Mouse (Mus musculus): ENCODE data around the gene Rnase9.
A peak's percentile ranks its signal among the peaks of the same experiment; 100 is the strongest.
"Not testable (repeated sequence)": the region's sequence is repeated elsewhere in the genome, so short reads cannot be mapped to it uniquely, and the experiment has no call there.

The Rnase9 gene

DNA sequence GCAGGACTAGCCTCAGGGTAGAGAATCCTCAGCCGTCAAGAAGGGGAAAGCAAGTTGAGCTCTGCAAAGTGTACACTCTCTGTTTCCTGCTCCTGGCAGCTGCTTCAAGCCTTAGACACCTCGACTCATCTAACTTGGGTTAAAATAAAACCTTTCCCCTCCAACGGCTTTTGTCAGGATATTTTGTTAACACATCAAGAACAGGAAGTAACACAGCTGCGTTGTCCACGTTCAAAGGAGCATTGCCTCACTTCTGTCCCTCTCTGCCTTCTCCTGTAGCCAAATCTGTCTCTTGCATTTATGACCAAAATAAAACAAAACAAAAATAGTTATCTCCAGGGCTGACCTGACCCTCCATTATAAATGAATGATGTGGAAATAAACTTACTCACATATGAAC, 6.2 kb upstream of the Rnase9 start:
- DNase-seq = no peak

GRCm38 (mm10) chr14:51036214-51036613, 5.5 kb downstream of the Rnase9 start:
- DNase-seq = no peak

DNA sequence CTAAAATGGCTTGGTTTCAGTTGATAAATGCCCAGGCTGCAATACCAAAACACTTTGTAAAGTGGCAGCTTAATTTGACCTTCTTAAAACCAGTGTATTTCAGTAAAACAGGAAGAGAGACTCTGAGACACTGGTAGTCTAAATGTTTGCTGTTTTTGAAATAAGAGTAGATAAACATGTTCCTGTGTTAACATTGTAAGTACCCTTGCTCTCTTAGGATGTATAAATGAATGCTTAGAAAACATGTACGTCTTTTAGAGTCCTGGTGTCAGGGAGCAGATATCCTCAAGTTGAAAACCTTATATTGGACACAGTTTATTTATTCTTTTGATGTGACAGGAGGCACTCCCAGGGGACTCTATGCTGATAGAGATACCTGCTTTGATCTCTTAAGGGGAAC, 6.5 kb downstream of the Rnase9 start:
- no peak for DNase-seq

DNA sequence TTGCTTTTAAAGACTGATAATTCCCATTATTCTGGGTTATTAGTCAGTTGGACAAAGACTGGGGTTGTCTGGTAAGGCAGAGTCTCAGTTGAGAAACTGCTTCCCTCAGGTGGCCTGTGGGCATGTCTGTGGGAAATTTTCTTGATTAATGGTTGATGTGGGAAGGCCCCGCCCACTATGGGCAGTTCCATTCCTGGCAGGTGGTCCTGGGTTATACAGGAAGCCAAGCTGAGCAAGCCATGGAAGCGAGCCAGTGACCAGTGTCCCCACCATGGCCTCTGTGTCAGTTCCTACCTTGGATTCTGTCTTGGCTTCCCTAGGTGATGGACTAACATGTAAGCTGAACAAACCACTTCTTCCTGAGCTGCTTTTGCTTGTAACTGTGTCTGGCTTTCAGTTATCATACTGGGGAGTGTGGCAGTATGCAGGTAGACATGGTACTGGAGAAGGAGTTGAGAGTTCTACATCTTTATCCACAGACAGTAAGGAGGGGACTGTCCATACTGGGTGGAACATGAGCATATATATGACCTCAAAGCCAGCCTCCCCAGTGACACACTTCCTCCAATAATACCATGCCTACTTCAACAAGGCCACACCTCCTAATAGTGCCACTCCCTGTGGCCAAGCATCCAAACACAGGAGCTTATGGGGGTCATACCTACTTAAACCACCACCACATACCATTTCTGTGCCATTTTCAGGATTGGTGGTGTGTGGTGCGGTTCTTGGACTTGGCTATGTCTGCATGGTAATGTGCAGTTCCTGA, 14.1 kb downstream of the Rnase9 start:
- peak; percentile 7 for DNase-seq

DNA sequence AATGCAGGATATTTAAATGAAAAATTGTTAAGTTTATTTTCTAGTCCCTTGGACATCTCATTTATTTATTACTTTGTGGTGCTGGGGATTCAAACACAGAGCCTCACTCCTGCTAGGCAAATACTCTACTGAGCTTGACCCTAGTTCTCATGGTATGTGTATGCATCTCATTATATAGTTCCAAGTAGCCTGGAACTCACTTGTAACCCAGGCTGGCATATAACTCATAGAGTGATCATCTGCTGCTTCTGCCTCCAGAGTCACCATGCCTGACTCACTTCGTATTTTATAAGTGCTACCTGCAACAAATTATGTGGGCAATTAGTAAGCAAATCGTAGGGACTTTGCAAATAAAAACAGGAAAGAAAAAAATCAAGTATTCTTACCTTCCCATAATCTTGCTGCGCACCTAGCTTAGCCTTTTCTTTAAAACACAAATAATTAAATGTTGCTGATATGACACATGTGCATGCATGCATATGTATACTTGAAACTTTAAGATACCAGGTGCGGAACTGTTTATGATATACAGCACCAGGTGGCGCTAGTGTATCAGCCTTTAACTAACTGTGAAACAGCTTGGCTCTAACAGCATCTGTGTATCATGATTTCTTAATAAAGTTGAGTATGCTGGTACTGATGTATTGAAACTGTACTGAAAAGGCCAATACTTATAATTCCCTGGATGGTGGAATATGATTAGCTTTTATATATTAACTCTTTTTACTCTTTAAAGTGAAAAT, 15.1 kb downstream of the Rnase9 start:
- peak; percentile 58 for DNase-seq

- DNase-seq = no peak
These were observed 16.8 kb downstream of the Rnase9 start for GRCm38 (mm10) chr14:51024820-51025219.

DNA sequence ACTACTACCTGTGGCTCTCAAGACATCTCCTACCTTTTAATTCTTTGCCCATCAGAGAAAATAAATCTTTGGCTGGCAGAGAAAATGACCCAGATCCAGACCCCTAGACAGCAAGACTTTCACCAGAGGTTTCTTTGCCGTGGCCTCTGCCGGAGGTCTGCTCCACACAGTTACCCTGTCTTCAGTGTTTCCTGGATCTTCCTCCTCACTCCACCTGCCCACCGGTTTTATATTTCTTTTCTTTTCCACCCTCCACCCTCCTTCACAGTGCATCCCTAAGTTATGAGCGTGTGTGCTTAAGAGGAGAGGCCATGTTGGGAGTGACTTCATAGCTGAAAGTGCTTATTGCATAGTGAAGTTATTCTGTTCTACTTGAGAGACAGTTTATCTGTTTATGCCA, 18.2 kb downstream of the Rnase9 start:
- no peak for DNase-seq

DNA sequence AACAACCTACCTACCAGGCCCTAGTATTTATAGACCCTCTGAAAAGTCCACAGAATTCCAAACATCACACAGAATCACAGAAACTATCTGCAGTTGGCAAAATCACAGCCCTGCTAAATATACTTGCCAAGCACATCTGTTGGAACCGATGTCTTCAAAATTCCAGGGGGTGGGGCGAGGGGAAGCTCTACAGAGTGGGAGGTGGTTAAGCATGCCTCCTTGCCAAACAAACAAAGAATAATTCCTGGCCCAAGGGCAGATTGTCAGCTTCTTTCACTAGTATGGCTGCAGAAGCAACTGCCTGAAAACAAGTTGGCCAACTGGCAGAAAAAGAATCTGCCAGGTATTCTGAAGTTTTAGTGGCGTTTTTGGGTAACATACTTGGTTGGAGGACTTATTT, 24.4 kb downstream of the Rnase9 start:
- no peak for DNase-seq

- no peak for DNase-seq
These were observed 25.9 kb downstream of the Rnase9 start for GRCm38 (mm10) chr14:51015780-51016179.

DNA sequence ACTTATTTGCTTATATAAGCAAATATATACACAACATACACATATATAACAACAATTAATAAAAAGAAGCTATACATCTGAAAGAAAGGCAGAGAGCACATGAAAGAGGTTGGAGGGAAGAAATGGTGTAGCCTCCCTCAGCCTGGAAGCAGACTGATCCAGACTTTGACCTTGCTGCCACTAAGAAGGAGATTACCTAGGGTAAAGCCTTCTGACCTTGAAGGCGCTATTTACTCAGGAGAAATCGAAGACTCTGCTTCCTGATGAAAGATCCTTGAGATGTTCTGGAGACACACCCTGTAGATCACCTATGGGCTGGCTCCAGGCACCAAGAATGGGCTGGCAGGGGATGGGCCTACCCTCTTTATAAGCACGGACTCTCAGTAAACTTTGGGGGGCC, 26.9 kb downstream of the Rnase9 start:
- DNase-seq = not testable (repeated sequence)

GRCm38 (mm10) chr14:51009572-51009971, 32.1 kb downstream of the Rnase9 start:
- no peak for DNase-seq

GRCm38 (mm10) chr14:51008781-51009180, 32.9 kb downstream of the Rnase9 start:
- no peak for DNase-seq

- peak; percentile 4 for DNase-seq
These were observed 33.6 kb downstream of the Rnase9 start for GRCm38 (mm10) chr14:51007914-51008713.

DNA sequence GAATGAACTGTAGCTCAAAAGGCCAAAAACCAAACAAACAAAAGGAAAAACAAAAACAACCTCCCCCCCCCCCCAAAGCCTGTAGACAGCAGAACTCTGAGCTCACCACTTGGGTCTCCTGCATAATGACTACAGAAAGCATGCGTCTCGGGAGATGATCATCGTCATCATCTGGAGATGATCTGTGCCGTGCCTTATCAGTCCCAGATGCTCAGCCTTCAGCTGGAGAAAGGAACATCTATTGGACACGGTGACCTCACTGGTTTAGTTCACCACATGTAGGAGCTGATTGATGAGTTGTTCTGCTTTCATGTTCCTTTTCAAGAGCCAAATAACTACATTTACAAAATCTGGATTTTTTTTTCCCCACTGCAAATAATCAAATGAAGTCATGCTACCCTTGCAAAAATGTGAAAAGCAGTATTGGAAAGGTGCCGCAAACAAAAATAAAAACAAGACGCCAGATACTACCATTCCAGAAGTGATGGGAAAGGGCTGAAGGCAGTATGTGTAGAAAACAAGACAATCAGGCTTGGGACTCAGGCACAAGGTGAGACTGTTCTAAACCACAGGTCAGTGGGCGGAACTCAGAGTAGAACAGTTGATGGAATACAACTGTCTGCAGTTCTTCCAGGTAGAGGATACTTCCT, 34.4 kb downstream of the Rnase9 start, which contains the start of gene Rnase10:
Gene Rnase10 (plus strand): TSS at position 600 of the 650 bp plus-strand sequence.
- no peak for DNase-seq

- no peak for DNase-seq
These were observed 43.5 kb downstream of the Rnase9 start for GRCm38 (mm10) chr14:50997999-50998666.

DNA sequence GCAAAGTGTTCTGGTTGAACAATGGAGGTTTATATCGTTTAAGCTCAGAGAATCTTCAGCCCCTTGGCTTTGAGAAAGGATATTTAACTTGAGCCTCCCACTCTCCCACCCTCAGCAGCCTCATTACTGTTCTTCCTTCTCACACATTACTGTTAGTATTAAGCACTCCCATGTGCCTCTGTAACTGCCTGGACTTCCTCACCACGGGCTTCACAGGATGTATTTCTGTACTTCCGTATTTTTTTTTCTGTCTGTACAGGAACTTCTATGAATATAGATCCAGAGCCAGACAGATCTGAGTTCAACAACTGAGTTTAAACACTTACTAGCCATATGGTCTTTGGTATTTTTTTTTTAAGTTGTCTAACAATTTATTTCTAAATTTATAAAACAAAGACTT, 44.6 kb downstream of the Rnase9 start:
- DNase-seq = no peak

DNA sequence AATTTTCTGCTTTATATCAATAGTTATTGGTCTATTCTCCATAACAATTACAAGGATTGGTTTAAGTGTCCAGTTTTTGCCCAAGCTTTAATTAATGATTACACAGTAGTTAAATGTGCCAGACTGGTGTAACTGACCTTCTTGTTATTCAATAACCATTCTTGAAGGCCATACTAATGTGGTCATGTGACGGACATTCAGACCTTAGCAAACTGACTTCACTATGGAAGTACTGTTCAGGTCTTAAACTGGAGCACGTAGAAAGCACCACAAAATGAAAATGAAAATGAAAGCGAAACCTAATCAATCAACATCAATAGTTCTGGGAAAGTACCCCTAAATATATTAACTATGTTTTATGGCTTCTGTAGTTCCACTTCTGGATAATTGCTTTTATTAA, 50.6 kb downstream of the Rnase9 start:
- no peak for DNase-seq
